Mouse (Mus musculus): ENCODE measurements around the gene Iqschfp. TPM values are rescaled to one million over a fixed set of nuclear protein-coding genes. Genes with fewer than 3 reads are reported as not detected.
"Not testable (repeated sequence)": the region's sequence is repeated elsewhere in the genome, so short reads cannot be mapped to it uniquely, and the experiment has no call there.

Gene Iqschfp
- polyA plus RNA-seq, 1 experiment from 2014 or later = 2.3 TPM

DNA sequence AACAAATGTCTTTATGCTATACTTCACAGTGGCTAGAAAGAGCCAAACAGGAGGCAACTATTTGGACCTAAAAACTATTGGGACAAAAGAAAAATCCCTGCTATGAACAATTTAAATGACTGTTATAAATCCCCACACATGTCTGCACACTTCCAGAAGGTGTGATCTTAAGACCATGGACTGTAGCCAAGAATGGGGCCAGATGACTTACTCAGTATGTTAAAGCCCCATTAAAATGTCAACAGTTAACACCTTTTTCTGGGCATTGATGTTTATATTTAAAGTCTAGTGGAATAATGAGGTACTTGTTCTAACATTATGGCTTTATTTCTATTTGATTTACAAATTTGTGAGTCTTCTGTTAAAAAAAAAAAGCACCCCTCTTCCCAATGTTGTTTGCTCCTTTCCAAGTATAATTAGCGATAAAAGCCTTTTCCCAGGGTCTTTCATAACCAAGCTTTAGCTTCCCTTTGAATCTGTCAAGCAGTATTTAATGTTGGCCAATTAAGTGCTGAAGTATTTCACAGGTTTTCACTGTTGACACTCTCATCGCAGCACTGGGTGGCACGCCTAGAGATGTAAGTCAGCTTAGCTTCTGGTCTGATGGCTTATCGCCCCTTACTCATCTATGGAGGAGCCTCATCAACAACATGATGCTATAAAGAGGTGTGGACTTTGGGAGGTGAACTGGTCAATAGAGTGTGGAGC, 204.8 kb downstream of the Iqschfp start:
- Histone ChIP-seq H3K27me3 (peaks cover 19% of the 10 kb centered on the region), H3K9ac (no peak overlapping the region), H3K4me1 (0 out of 2 replicates have a peak, but pooled peaks cover 5% of the 10 kb centered on the region), H3K36me3 (ENCODE audit: poor library complexity, severe bottlenecking) (no peaks in the 10 kb centered on the region), H3K4me3 (no peak overlapping the region), H3K9me3 (replicated peaks) (no peaks in the 10 kb centered on the region), H3K27ac (no peak overlapping the region), H3K4me2 (no peak overlapping the region)
- 33% methylated on average over 4 of the region's 4 CpGs for WGBS
- ATAC-seq = peak; percentile 91

DNA sequence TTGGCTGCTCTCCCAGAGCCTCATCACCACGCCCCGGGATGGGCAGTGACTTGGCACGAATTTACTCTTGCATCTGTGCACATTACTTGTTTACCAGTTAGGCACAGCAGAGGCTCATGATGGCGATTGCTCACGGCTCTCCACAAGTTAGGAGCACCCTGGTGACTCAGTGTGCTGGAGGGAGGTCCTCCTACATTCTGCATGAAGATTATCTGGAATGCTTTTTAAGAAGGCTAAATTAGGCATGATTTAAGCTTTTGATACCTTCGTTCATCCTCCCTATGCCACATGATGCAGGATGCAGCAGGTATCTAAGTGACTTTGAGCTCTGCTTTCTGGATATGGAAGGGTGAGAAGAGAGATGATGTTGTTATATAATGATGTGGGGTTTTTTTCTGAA, 207.5 kb downstream of the Iqschfp start:
- H3K27me3 ChIP-seq = peaks cover 14% of the 10 kb centered on the region
- H3K4me3 ChIP-seq; H3K4me2 ChIP-seq; ATAC-seq; H3K27ac ChIP-seq; H3K9ac ChIP-seq; H3K4me1 ChIP-seq; H3K9me3 ChIP-seq (replicated peaks); H3K36me3 ChIP-seq (ENCODE audit: poor library complexity, severe bottlenecking): not testable (repeated sequence)
- 84% methylated on average over 6 of the region's 6 CpGs for WGBS

DNA sequence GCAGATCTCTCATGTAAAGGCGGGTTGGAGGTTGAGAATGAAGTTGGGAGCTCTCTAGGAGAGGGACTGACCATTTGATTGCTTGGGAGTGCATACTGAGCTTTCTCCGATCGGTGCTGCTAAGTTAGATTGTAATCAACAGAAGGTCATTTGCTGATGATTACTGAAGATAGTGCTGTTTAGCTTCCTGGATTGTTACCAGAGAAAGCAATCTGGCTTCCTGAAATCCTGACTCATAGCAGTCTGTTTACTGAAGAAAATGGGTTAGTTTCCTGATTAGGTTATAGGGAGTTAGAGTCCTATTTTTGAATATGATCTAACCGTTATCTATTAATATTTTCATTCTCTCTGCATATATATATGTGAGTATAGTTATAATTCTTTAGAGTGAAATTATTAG, 209.3 kb downstream of the Iqschfp start:
- Histone ChIP-seq H3K27me3 (peaks cover 6% of the 10 kb centered on the region; the same call in 1 of the 2 replicates), H3K4me1 (0 out of 2 replicates have a peak, but pooled peaks cover 5% of the 10 kb centered on the region), H3K27ac (no peak overlapping the region), H3K36me3 (ENCODE audit: poor library complexity, severe bottlenecking) (no peaks in the 10 kb centered on the region), H3K4me3 (no peak overlapping the region), H3K9ac (no peak overlapping the region), H3K9me3 (replicated peaks) (no peaks in the 10 kb centered on the region), H3K4me2 (no peak overlapping the region)
- 78% methylated on average over 4 of the region's 4 CpGs for WGBS
- ATAC-seq = no peak

DNA sequence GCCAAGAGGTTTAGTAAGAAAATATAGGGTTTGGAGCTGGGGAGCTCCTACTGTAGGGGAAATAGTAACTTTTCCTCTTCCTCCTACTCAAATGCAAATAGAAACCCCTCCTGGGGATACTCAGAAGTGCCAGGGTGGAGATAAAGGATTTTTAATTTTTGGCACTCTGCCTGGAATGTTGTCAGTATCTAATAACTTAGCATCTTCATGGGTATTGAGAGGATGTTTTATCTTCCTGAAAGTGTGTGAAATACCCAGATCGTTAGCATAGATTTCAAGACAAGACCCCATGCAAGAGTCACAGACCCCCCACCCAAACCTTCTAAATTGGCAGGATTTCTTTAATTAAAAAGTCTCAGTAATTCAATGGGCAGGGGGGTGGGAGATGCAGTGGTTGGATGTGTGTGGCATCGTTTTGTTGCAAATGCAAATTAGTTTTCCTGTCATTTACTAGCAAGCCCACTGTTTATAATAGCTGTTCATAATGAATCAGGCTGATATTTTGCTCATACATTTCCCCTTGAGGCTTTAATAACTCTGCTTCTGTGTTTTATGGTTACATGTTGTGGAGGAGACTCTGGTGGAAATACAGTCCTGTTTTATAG, 213.2 kb downstream of the Iqschfp start:
- Histone ChIP-seq H3K27me3 (peaks cover 3% of the 10 kb centered on the region; the same call in 1 of the 2 replicates), H3K9me3 (replicated peaks) (no peaks in the 10 kb centered on the region), H3K9ac (no peak overlapping the region), H3K36me3 (ENCODE audit: poor library complexity, severe bottlenecking) (no peaks in the 10 kb centered on the region), H3K4me1 (no peaks in the 10 kb centered on the region), H3K27ac (no peak overlapping the region), H3K4me2 (no peak overlapping the region), H3K4me3 (no peak overlapping the region)
- WGBS = 33% methylated on average over 2 of the region's 2 CpGs
- ATAC-seq = no peak

DNA sequence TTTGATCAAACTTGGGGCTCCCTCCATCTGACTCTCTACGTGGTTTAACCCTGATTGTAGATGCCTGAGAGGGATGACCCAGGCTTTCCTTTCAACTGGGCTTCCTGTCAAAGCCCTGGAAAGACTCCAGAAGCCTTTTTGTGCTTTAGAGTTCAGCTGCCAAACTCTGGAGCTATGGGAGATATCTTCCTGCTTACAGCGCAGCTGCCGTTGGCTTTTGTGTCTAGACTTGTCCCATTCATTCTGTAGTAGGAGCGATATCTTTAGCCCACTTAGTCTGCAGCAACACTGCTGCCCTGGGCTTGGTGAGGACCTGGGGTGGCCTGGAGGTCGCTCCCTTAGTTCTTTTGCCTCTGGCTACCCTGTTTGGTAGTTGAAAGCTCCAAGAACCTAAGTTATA, 229.3 kb downstream of the Iqschfp start:
- no peaks in the 10 kb centered on the region for H3K27me3 ChIP-seq
- no peaks in the 10 kb centered on the region for H3K36me3 ChIP-seq (ENCODE audit: poor library complexity, severe bottlenecking)
- no peaks in the 10 kb centered on the region for H3K4me1 ChIP-seq
- WGBS = 70% methylated on average over 5 of the region's 5 CpGs
- no peak overlapping the region for H3K9ac ChIP-seq
- ATAC-seq = no peak
- H3K4me3 ChIP-seq = no peak overlapping the region
- H3K4me2 ChIP-seq = no peak overlapping the region
- no peak overlapping the region for H3K27ac ChIP-seq
- H3K9me3 ChIP-seq (replicated peaks) = no peaks in the 10 kb centered on the region

DNA sequence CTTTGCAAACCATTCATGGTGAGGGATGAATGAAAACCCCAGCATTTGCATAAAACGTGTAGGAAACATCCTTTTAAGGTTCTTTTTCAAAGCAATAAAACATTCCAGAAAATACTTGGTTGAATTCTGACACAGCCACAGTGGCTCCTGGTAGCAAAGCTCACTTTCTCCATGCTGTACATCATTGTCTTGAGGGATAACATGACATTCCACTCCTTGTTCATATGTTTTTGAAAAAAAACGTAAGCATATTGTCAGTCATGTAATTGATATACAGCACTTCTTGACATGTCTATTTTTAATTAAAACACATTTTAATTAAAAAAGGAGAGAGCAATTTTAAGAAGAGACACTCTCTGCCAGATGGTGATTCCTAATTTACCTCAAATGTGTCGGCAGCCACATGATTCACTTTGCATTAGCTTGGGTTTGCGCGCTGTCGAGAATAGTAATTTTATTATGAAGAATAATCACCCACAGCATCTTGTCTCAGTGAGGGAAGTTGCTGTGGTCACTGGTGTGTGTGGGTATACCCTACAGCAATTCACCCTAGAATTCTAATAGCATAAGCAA, 234.3 kb downstream of the Iqschfp start:
- Histone ChIP-seq H3K9me3 (replicated peaks) (no peaks in the 10 kb centered on the region), H3K4me2 (no peak overlapping the region), H3K4me3 (no peak overlapping the region), H3K9ac (no peak overlapping the region), H3K27ac (no peak overlapping the region), H3K27me3 (no peaks in the 10 kb centered on the region), H3K36me3 (ENCODE audit: poor library complexity, severe bottlenecking) (no peaks in the 10 kb centered on the region), H3K4me1 (0 out of 2 replicates have a peak, but pooled peaks cover 2% of the 10 kb centered on the region)
- WGBS = 67% methylated on average over 6 of the region's 6 CpGs
- ATAC-seq = peak; percentile 53; the same call in 1 of the 2 replicates

DNA sequence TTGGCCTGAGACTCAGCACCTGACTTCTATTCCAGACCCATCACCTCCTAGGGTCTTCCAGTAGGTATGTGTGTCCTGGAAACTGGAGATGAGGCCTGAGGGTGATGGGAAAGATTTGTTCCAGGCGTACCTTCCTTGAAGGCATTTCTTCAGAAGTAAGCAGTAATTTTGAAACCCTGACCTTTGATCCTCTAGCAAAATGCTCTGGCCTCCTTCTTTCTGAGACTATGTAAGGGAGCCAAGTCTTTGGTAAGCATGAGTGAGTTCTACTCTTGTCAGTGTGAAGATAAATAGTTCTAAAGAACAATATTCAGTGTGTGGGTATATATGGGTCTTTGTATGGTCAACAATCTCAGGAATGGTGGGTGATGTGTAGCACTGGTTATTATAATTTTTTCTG, 238.4 kb downstream of the Iqschfp start:
- ATAC-seq = no peak
- Histone ChIP-seq H3K9me3 (replicated peaks) (no peaks in the 10 kb centered on the region), H3K36me3 (ENCODE audit: poor library complexity, severe bottlenecking) (no peaks in the 10 kb centered on the region), H3K27me3 (0 out of 2 replicates have a peak, but pooled peaks cover 2% of the 10 kb centered on the region), H3K4me1 (0 out of 2 replicates have a peak, but pooled peaks cover 2% of the 10 kb centered on the region), H3K9ac (no peak overlapping the region), H3K4me3 (no peak overlapping the region), H3K27ac (no peak overlapping the region), H3K4me2 (no peak overlapping the region)
- 82% methylated on average over 1 of the region's 1 CpGs for WGBS

DNA sequence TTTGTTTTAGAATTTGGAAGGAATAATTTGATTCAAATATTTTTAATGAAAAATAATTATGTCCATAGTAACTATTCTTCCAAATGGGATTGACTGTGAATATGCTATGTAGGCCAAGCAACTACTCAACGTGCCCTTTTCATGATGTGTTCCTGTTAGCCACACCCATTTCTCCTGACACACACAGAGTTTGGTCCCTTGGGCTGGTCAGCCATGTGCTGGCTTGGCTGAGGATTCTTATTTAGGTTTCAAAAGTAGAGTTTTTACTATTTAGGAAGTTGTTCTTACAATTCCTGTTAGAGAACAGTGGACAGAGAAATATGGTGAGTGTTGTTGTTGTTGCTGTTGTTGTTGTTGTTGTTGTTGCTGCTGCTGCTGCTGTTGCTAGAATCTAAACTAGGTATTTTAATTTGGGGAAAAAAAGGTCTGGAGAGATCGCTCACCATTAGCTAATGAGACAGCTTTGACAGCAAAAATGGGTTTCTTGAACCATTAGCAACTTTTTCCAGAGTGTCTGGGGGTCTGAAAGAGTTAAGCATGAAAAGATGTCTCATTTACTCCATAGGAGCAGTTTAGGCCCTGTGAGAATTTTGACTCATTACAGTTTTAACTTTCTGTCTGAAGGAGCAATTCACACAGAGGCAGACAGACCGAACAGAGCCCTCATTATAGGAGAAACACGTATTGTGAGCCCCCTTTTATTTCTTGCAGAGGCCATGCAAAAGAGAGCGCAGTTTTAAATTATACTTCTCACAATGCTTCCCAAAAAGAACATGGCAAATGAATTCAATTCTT, 247.0 kb downstream of the Iqschfp start:
- H3K4me3 ChIP-seq = no peak overlapping the region
- H3K4me1 ChIP-seq = peaks cover 17% of the 10 kb centered on the region
- H3K27ac ChIP-seq = no peak overlapping the region
- WGBS = 12% methylated on average over 5 of the region's 5 CpGs
- no peaks in the 10 kb centered on the region for H3K27me3 ChIP-seq
- peak; percentile 91 for ATAC-seq
- H3K4me2 ChIP-seq = no peak overlapping the region
- H3K36me3 ChIP-seq (ENCODE audit: poor library complexity, severe bottlenecking) = no peaks in the 10 kb centered on the region
- H3K9me3 ChIP-seq (replicated peaks) = no peaks in the 10 kb centered on the region
- H3K9ac ChIP-seq = no peak overlapping the region

DNA sequence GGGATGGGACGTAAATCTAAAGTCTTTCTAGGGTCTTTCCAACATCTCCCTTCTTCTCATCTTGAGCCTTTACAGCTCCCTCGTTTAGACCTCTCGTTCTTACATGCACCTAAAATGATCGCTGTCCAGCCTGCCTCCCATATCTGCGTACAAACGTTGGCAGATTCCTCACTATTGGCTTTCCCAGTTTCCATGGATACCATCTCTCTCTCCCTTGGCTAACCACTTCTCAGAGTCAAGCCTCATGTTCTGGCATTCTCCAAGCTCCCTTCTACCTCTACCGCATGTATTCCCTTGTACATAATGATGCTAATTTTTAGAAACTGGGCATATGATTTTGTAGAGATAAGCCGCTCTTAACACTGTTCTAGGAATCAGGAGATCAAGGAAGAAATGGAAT, 258.7 kb downstream of the Iqschfp start:
- 84% methylated on average over 8 of the region's 8 CpGs for WGBS

DNA sequence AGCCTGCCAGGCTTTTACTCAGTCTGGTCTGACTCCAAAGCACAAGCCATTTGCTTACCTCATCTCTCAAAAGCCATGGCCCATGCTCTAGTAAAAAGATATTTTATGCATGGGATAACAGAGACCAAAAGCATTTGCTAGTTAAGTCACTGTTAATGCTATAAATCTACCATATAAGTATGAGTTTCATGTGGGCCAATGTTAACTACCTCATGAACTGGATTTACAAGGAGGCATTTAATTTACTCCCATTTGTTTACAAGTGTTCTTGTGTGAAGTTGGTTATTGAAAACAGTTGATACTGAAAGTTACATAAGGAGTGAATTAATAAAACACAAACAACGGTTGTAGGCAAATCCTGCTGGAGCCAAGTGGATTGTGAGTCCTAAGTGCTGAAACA, 268.1 kb downstream of the Iqschfp start:
- Histone ChIP-seq H3K27me3 (no peaks in the 10 kb centered on the region), H3K36me3 (ENCODE audit: poor library complexity, severe bottlenecking) (no peaks in the 10 kb centered on the region), H3K4me2 (no peak overlapping the region), H3K9ac (no peak overlapping the region), H3K9me3 (replicated peaks) (no peaks in the 10 kb centered on the region), H3K4me3 (no peak overlapping the region), H3K4me1 (no peaks in the 10 kb centered on the region), H3K27ac (no peak overlapping the region)
- ATAC-seq = no peak
- WGBS = 83% methylated on average over 1 of the region's 1 CpGs

More for the DNA sequence above, 258.7 kb downstream of the Iqschfp start:
- Histone ChIP-seq H3K27ac (no peak overlapping the region), H3K27me3 (no peaks in the 10 kb centered on the region), H3K9me3 (replicated peaks) (no peaks in the 10 kb centered on the region), H3K4me3 (no peak overlapping the region), H3K4me1 (no peaks in the 10 kb centered on the region), H3K36me3 (ENCODE audit: poor library complexity, severe bottlenecking) (no peaks in the 10 kb centered on the region), H3K4me2 (no peak overlapping the region), H3K9ac (no peak overlapping the region)
- ATAC-seq = no peak

DNA sequence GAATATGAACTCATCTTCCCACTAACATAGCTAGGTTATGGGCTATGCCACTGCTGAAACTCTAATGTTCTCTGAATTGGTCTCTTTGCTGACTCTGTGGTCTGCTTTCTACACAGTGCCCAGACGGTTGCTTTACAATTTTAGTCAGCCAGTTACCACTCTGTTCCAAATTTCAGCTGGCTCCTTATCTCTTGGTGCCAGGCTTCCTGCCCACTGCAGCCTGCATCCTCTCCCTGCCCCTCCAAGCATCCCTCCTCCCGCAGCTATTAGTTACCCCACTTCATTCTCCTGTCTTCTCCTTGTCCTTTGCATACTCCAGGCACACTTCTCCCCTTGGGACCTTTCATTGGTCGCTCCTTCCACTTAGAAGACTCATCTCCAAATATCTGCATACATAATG, 268.7 kb downstream of the Iqschfp start:
- H3K4me1 ChIP-seq = no peaks in the 10 kb centered on the region
- no peaks in the 10 kb centered on the region for H3K36me3 ChIP-seq (ENCODE audit: poor library complexity, severe bottlenecking)
- H3K27me3 ChIP-seq = no peaks in the 10 kb centered on the region
- H3K27ac ChIP-seq = no peak overlapping the region
- no peak overlapping the region for H3K4me2 ChIP-seq
- 85% methylated on average over 3 of the region's 3 CpGs for WGBS
- H3K9ac ChIP-seq = no peak overlapping the region
- ATAC-seq = no peak
- H3K9me3 ChIP-seq (replicated peaks) = no peaks in the 10 kb centered on the region
- H3K4me3 ChIP-seq = no peak overlapping the region

DNA sequence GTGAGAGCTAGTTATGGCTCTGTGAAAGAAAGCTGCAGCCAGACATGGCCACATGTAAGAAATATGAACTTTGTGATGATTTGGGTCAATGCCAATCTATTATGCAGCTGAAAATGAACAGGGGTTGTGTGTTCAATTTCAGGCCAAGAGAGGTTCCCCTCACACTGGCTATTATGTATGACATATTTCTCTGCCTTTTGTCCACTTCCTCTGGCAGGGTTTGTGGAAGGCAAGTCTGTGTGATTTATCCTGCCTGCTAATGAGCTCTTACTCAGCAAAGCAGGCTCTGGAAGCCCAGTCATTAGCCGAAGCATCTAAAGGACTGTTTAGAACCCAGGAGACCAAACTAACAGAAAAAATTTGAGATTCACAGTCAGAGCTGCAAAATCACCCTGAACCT, 286.2 kb downstream of the Iqschfp start:
- Histone ChIP-seq H3K4me1 (0 out of 2 replicates have a peak, but pooled peaks cover 4% of the 10 kb centered on the region), H3K4me3 (no peak overlapping the region), H3K9me3 (replicated peaks) (no peaks in the 10 kb centered on the region), H3K4me2 (no peak overlapping the region), H3K36me3 (ENCODE audit: poor library complexity, severe bottlenecking) (no peaks in the 10 kb centered on the region), H3K27ac (no peak overlapping the region), H3K27me3 (no peaks in the 10 kb centered on the region), H3K9ac (no peak overlapping the region)
- ATAC-seq = no peak
- 26% methylated on average over 1 of the region's 1 CpGs for WGBS

Data from forebrain, embryonic 13.5 days (tissue).